Mouse (Mus musculus): Measurements from ENCODE around the gene Heg1. TPM values are rescaled to one million over a fixed set of nuclear protein-coding genes. Genes with fewer than 3 reads are reported as not detected.

Gene Heg1
- polyA plus RNA-seq, 1 experiment from 2014 or later, result 18.6 TPM

- 0 out of 2 replicates have a peak, but pooled peaks cover 3% of the 10 kb centered on the region for H3K36me3 ChIP-seq (ENCODE audit: control insufficient read depth, insufficient read depth)
- H3K9me3 ChIP-seq (ENCODE audit: control insufficient read depth, low read length), result no peaks in the 10 kb centered on the region
- H3K4me3 ChIP-seq (replicated peaks; ENCODE audit: low read length), result no peak overlapping the region
- no peak overlapping the region for H3K9ac ChIP-seq (replicated peaks; ENCODE audit: low read depth, low read length)
- WGBS, result 91% methylated on average over 8 of the region's 8 CpGs
- H3K27ac ChIP-seq (ENCODE audit: low read length), result no peak overlapping the region
- no peaks in the 10 kb centered on the region for H3K4me1 ChIP-seq (replicated peaks; ENCODE audit: control insufficient read depth, insufficient read depth, low read length)
- H3K27me3 ChIP-seq (replicated peaks; ENCODE audit: control insufficient read depth, insufficient read depth, low read length), result no peaks in the 10 kb centered on the region
- no peak for ATAC-seq
- no peak overlapping the region for H3K4me2 ChIP-seq (ENCODE audit: low read length)
These were observed 68.9 kb downstream of the Heg1 start for GRCm38 (mm10) chr16:33752904-33753578.

GRCm38 (mm10) chr16:33755293-33755692 is 71.1 kb downstream of the Heg1 start:
- Histone ChIP-seq H3K9ac (replicated peaks; ENCODE audit: low read depth, low read length) (no peak overlapping the region), H3K4me2 (ENCODE audit: low read length) (no peak overlapping the region), H3K4me1 (replicated peaks; ENCODE audit: control insufficient read depth, insufficient read depth, low read length) (no peaks in the 10 kb centered on the region), H3K27me3 (replicated peaks; ENCODE audit: control insufficient read depth, insufficient read depth, low read length) (no peaks in the 10 kb centered on the region), H3K27ac (ENCODE audit: low read length) (no peak overlapping the region), H3K9me3 (ENCODE audit: control insufficient read depth, low read length) (no peaks in the 10 kb centered on the region), H3K36me3 (ENCODE audit: control insufficient read depth, insufficient read depth) (0 out of 2 replicates have a peak, but pooled peaks cover 3% of the 10 kb centered on the region), H3K4me3 (replicated peaks; ENCODE audit: low read length) (no peak overlapping the region)
- whole genome bisulfite sequencing, result 77% methylated on average over 8 of the region's 8 CpGs
- ATAC-seq, result no peak

GRCm38 (mm10) chr16:33755961-33756360 is 71.8 kb downstream of the Heg1 start:
- Histone ChIP-seq H3K36me3 (ENCODE audit: control insufficient read depth, insufficient read depth) (0 out of 2 replicates have a peak, but pooled peaks cover 3% of the 10 kb centered on the region), H3K9ac (replicated peaks; ENCODE audit: low read depth, low read length) (no peak overlapping the region), H3K27me3 (replicated peaks; ENCODE audit: control insufficient read depth, insufficient read depth, low read length) (no peaks in the 10 kb centered on the region), H3K4me1 (replicated peaks; ENCODE audit: control insufficient read depth, insufficient read depth, low read length) (no peaks in the 10 kb centered on the region), H3K4me2 (ENCODE audit: low read length) (no peak overlapping the region), H3K9me3 (ENCODE audit: control insufficient read depth, low read length) (no peaks in the 10 kb centered on the region), H3K4me3 (replicated peaks; ENCODE audit: low read length) (no peak overlapping the region), H3K27ac (ENCODE audit: low read length) (no peak overlapping the region)
- no peak for ATAC-seq
- WGBS, result 60% methylated on average over 16 of the region's 16 CpGs

GRCm38 (mm10) chr16:33756396-33756795 is 72.2 kb downstream of the Heg1 start:
- Histone ChIP-seq H3K9me3 (ENCODE audit: control insufficient read depth, low read length) (no peaks in the 10 kb centered on the region), H3K4me3 (replicated peaks; ENCODE audit: low read length) (no peak overlapping the region), H3K4me2 (ENCODE audit: low read length) (no peak overlapping the region), H3K9ac (replicated peaks; ENCODE audit: low read depth, low read length) (no peak overlapping the region), H3K36me3 (ENCODE audit: control insufficient read depth, insufficient read depth) (0 out of 2 replicates have a peak, but pooled peaks cover 3% of the 10 kb centered on the region), H3K4me1 (replicated peaks; ENCODE audit: control insufficient read depth, insufficient read depth, low read length) (no peaks in the 10 kb centered on the region), H3K27me3 (replicated peaks; ENCODE audit: control insufficient read depth, insufficient read depth, low read length) (no peaks in the 10 kb centered on the region), H3K27ac (ENCODE audit: low read length) (no peak overlapping the region)
- no peak for ATAC-seq
- WGBS, result 53% methylated on average over 6 of the region's 6 CpGs

GRCm38 (mm10) chr16:33759207-33759606 is 75.0 kb downstream of the Heg1 start:
- H3K9ac ChIP-seq (replicated peaks; ENCODE audit: low read depth, low read length), result no peak overlapping the region
- no peaks in the 10 kb centered on the region for H3K36me3 ChIP-seq (ENCODE audit: control insufficient read depth, insufficient read depth)
- no peak overlapping the region for H3K4me3 ChIP-seq (replicated peaks; ENCODE audit: low read length)

GRCm38 (mm10) chr16:33760542-33760941 is 76.4 kb downstream of the Heg1 start:
- H3K4me1 ChIP-seq (replicated peaks; ENCODE audit: control insufficient read depth, insufficient read depth, low read length), result peaks cover 18% of the 10 kb centered on the region
- ATAC-seq, result no peak
- no peaks in the 10 kb centered on the region for H3K27me3 ChIP-seq (replicated peaks; ENCODE audit: control insufficient read depth, insufficient read depth, low read length)
- no peak overlapping the region for H3K9ac ChIP-seq (replicated peaks; ENCODE audit: low read depth, low read length)
- no peaks in the 10 kb centered on the region for H3K36me3 ChIP-seq (ENCODE audit: control insufficient read depth, insufficient read depth)
- H3K27ac ChIP-seq (ENCODE audit: low read length), result no peak overlapping the region
- WGBS, result 54% methylated on average over 5 of the region's 5 CpGs
- no peak overlapping the region for H3K4me3 ChIP-seq (replicated peaks; ENCODE audit: low read length)
- no peak overlapping the region for H3K4me2 ChIP-seq (ENCODE audit: low read length)
- no peaks in the 10 kb centered on the region for H3K9me3 ChIP-seq (ENCODE audit: control insufficient read depth, low read length)

More at GRCm38 (mm10) chr16:33759207-33759606, 75.0 kb downstream of the Heg1 start:
- no peak overlapping the region for H3K27ac ChIP-seq (ENCODE audit: low read length)
- H3K27me3 ChIP-seq (replicated peaks; ENCODE audit: control insufficient read depth, insufficient read depth, low read length), result no peaks in the 10 kb centered on the region
- WGBS, result 95% methylated on average over 7 of the region's 7 CpGs
- H3K4me2 ChIP-seq (ENCODE audit: low read length), result no peak overlapping the region
- ATAC-seq, result no peak
- H3K9me3 ChIP-seq (ENCODE audit: control insufficient read depth, low read length), result no peaks in the 10 kb centered on the region
- peaks cover 12% of the 10 kb centered on the region for H3K4me1 ChIP-seq (replicated peaks; ENCODE audit: control insufficient read depth, insufficient read depth, low read length)

GRCm38 (mm10) chr16:33760996-33761395 is 76.8 kb downstream of the Heg1 start:
- Histone ChIP-seq H3K9me3 (ENCODE audit: control insufficient read depth, low read length) (no peaks in the 10 kb centered on the region), H3K4me2 (ENCODE audit: low read length) (no peak overlapping the region), H3K4me1 (replicated peaks; ENCODE audit: control insufficient read depth, insufficient read depth, low read length) (peaks cover 18% of the 10 kb centered on the region), H3K27ac (ENCODE audit: low read length) (no peak overlapping the region), H3K27me3 (replicated peaks; ENCODE audit: control insufficient read depth, insufficient read depth, low read length) (no peaks in the 10 kb centered on the region), H3K9ac (replicated peaks; ENCODE audit: low read depth, low read length) (no peak overlapping the region), H3K4me3 (replicated peaks; ENCODE audit: low read length) (no peak overlapping the region), H3K36me3 (ENCODE audit: control insufficient read depth, insufficient read depth) (no peaks in the 10 kb centered on the region)
- 69% methylated on average over 11 of the region's 11 CpGs for WGBS
- ATAC-seq, result no peak

GRCm38 (mm10) chr16:33764501-33765193 is 80.5 kb downstream of the Heg1 start:
- Histone ChIP-seq H3K27ac (ENCODE audit: low read length) (peak overlapping the region; percentile 44), H3K4me1 (replicated peaks; ENCODE audit: control insufficient read depth, insufficient read depth, low read length) (peaks cover 18% of the 10 kb centered on the region), H3K27me3 (replicated peaks; ENCODE audit: control insufficient read depth, insufficient read depth, low read length) (no peaks in the 10 kb centered on the region), H3K9me3 (ENCODE audit: control insufficient read depth, low read length) (no peaks in the 10 kb centered on the region), H3K36me3 (ENCODE audit: control insufficient read depth, insufficient read depth) (no peaks in the 10 kb centered on the region), H3K4me3 (replicated peaks; ENCODE audit: low read length) (no peak overlapping the region), H3K4me2 (ENCODE audit: low read length) (peak overlapping the region; percentile 37), H3K9ac (replicated peaks; ENCODE audit: low read depth, low read length) (no peak overlapping the region)
- 11% methylated on average over 12 of the region's 12 CpGs for WGBS
- ATAC-seq, result peak; percentile 66

GRCm38 (mm10) chr16:33765477-33765876 is 81.3 kb downstream of the Heg1 start:
- WGBS, result 92% methylated on average over 2 of the region's 2 CpGs
- H3K4me3 ChIP-seq (replicated peaks; ENCODE audit: low read length), result no peak overlapping the region
- H3K4me1 ChIP-seq (replicated peaks; ENCODE audit: control insufficient read depth, insufficient read depth, low read length), result peaks cover 18% of the 10 kb centered on the region
- H3K27ac ChIP-seq (ENCODE audit: low read length), result no peak overlapping the region
- H3K9me3 ChIP-seq (ENCODE audit: control insufficient read depth, low read length), result no peaks in the 10 kb centered on the region
- no peak for ATAC-seq
- no peak overlapping the region for H3K9ac ChIP-seq (replicated peaks; ENCODE audit: low read depth, low read length)
- no peak overlapping the region for H3K4me2 ChIP-seq (ENCODE audit: low read length)
- no peaks in the 10 kb centered on the region for H3K27me3 ChIP-seq (replicated peaks; ENCODE audit: control insufficient read depth, insufficient read depth, low read length)
- no peaks in the 10 kb centered on the region for H3K36me3 ChIP-seq (ENCODE audit: control insufficient read depth, insufficient read depth)
